Mouse (Mus musculus) forebrain, embryonic 16.5 days (tissue): ENCODE results near the gene Wnt8b. TPM values are rescaled to one million over a fixed set of nuclear protein-coding genes. Genes with fewer than 3 reads are reported as not detected.

Experiments
- ATAC-seq: fragments of 200-750 bp; cut with Nextera tagmentation; 2 replicates; pipeline ENCODE4 v1.8.0; 2017; ENCODE audit warnings: mild to moderate bottlenecking, moderate library complexity
- H3K27ac ChIP-seq: fragments of 300-500 bp; sonication (generic); 2 replicates; pipeline ENCODE4 v1.5.1; 2014; ENCODE audit warnings: low read length, control low read depth
- H3K27me3 ChIP-seq: fragments of 300-500 bp; sonication (generic); replicated peaks from 2 replicates; pipeline ENCODE4 v1.6.1; 2014; ENCODE audit warnings: low read length; ENCODE audit not compliant: control insufficient read depth, insufficient read depth
- H3K36me3 ChIP-seq: fragments of 300-500 bp; sonication (generic); 2 replicates; pipeline ENCODE4 v1.6.1; 2014; ENCODE audit not compliant: control insufficient read depth, insufficient read depth
- H3K4me1 ChIP-seq: fragments of 300-500 bp; sonication (generic); replicated peaks from 2 replicates; pipeline ENCODE4 v1.6.1; 2014; ENCODE audit warnings: low read length; ENCODE audit not compliant: control insufficient read depth, insufficient read depth
- H3K4me2 ChIP-seq: fragments of 300-500 bp; sonication (generic); 2 replicates; pipeline ENCODE4 v1.6.1; 2014; ENCODE audit warnings: mild to moderate bottlenecking, low read length, control low read depth
- H3K4me3 ChIP-seq: fragments of 300-500 bp; sonication (generic); replicated peaks from 2 replicates; pipeline ENCODE4 v1.5.1; 2014; ENCODE audit warnings: mild to moderate bottlenecking, low read length, control low read depth
- H3K9ac ChIP-seq: fragments of 300-500 bp; sonication (generic); replicated peaks from 2 replicates; pipeline ENCODE4 v1.6.1; 2014; ENCODE audit warnings: low read depth, low read length, control low read depth
- H3K9me3 ChIP-seq: fragments of 300-500 bp; sonication (generic); 2 replicates; pipeline ENCODE4 v1.6.1; 2016; ENCODE audit warnings: low read length; ENCODE audit not compliant: control insufficient read depth
- WGBS: fragments of 180-500 bp; shearing (Covaris S2); extraction: QIAGEN DNeasy Blood & Tissue Kit; methylation state at CpG from one replicate; pipeline ENCODE4 v1.1.7; 2014; 5-methylcytosine and 5-hydroxymethylcytosine counted together
- polyA plus RNA-seq: library from polyadenylated mRNA; unstranded; fragments of >200 nt; fragmentation: Nextera tagmentation; extraction: Ambion mirVana; gene quantifications from 2 replicates; pipeline ENCODE4 v1.2.1, GENCODE M21; 2015

The Wnt8b gene
- polyA plus RNA-seq, 1 experiment from 2014 or later = 1.6 TPM

- Histone ChIP-seq H3K4me3 (no peak overlapping the region), H3K4me2 (no peak overlapping the region), H3K9me3 (no peaks in the 10 kb centered on the region), H3K27me3 (peaks cover 66% of the 10 kb centered on the region), H3K27ac (no peak overlapping the region), H3K4me1 (no peaks in the 10 kb centered on the region), H3K36me3 (no peaks in the 10 kb centered on the region), H3K9ac (no peak overlapping the region)
- WGBS = 81% methylated on average over 4 of the region's 4 CpGs
- ATAC-seq = no peak
These were observed 9.5 kb downstream of the Wnt8b start for GRCm38 (mm10) chr19:44502741-44503140.

DNA sequence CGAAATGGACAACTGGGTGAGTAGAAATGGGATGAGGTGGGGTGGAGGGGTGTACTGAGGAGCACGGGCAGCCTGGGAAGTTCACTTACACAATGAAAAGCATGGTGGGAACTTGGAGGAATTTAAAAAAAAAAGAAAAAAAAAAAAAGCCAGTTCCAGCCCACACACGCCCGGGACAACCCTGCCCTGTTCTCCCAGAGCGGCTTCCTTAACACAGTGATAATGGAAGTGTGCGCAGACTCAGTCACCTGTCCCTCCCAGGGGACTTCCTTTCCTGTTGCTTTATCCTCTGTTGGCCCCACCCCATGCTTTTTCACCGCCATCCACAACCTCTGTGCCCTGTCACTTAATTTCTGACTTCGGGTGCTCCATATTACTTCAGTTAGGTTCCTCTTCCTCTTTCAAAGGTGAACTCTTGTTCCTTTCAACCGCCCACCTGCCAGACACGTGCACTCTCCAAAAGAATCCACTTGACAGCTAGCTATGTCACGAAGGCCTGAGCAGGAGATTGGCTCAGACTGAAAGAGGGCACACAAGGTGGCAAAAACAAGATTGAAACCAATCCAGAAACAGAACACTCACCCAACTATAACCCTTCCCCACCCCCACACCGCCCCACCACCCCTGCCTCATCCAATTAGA, 17.4 kb downstream of the Wnt8b start:
- H3K4me2 ChIP-seq = no peak overlapping the region

GRCm38 (mm10) chr19:44511451-44512231, 18.4 kb downstream of the Wnt8b start:
- peaks cover 84% of the 10 kb centered on the region for H3K27me3 ChIP-seq
- no peaks in the 10 kb centered on the region for H3K9me3 ChIP-seq
- H3K9ac ChIP-seq = peak overlapping the region; percentile 35
- under 1% methylated on average over 66 of the region's 66 CpGs for WGBS
- ATAC-seq = no peak
- peak overlapping the region; percentile 56 for H3K4me2 ChIP-seq
- peaks cover 15% of the 10 kb centered on the region for H3K4me1 ChIP-seq
- peak overlapping the region; percentile 41 for H3K4me3 ChIP-seq
- no peaks in the 10 kb centered on the region for H3K36me3 ChIP-seq
- H3K27ac ChIP-seq = no peak overlapping the region

More for the DNA sequence above, 17.4 kb downstream of the Wnt8b start:
- no peak overlapping the region for H3K9ac ChIP-seq
- WGBS = 7% methylated on average over 12 of the region's 12 CpGs
- peaks cover 80% of the 10 kb centered on the region for H3K27me3 ChIP-seq
- H3K4me3 ChIP-seq = no peak overlapping the region
- no peak overlapping the region for H3K27ac ChIP-seq
- H3K4me1 ChIP-seq = peaks cover 15% of the 10 kb centered on the region
- no peaks in the 10 kb centered on the region for H3K9me3 ChIP-seq
- no peaks in the 10 kb centered on the region for H3K36me3 ChIP-seq
- no peak for ATAC-seq

- ATAC-seq = no peak
- Histone ChIP-seq H3K9me3 (no peaks in the 10 kb centered on the region), H3K4me2 (no peak overlapping the region), H3K4me3 (no peak overlapping the region), H3K4me1 (peaks cover 15% of the 10 kb centered on the region), H3K27me3 (peaks cover 85% of the 10 kb centered on the region), H3K9ac (no peak overlapping the region), H3K36me3 (no peaks in the 10 kb centered on the region), H3K27ac (no peak overlapping the region)
- 17% methylated on average over 5 of the region's 5 CpGs for WGBS
These were observed 19.3 kb downstream of the Wnt8b start for GRCm38 (mm10) chr19:44512601-44513000.

GRCm38 (mm10) chr19:44513054-44513833, 20.0 kb downstream of the Wnt8b start:
- H3K9me3 ChIP-seq = no peaks in the 10 kb centered on the region
- H3K36me3 ChIP-seq = no peaks in the 10 kb centered on the region
- H3K4me3 ChIP-seq = no peak overlapping the region
- no peak overlapping the region for H3K9ac ChIP-seq
- no peak overlapping the region for H3K27ac ChIP-seq
- 5% methylated on average over 11 of the region's 11 CpGs for WGBS
- ATAC-seq = no peak
- H3K4me1 ChIP-seq = peaks cover 15% of the 10 kb centered on the region
- H3K4me2 ChIP-seq = no peak overlapping the region
- peaks cover 88% of the 10 kb centered on the region for H3K27me3 ChIP-seq

DNA sequence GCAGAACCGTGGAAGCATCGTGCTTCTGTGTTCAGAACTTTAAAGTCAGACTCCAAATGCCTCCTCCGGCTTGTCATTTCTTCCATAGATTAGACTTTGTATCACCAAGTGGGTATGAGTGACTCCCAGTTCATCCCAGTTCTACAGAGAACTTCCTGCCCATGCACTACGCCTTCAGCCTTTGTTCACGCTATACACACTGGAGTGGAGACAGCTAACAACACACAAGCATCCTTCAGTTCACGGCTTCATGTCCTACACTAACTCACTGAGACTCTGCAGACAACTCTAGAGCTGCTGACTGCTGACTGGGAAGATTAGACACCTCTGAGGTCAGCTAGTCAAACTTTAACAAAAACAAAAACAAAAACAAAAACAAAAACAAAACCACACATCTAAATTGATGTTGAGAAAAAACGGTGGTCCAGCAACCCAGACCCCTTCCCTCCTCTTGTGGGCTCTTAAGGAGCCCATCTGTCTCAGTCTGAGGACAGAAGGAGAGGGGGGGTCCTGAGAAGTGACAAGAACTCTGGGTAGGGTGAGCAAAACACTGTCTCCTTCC, 20.7 kb downstream of the Wnt8b start:
- Histone ChIP-seq H3K27ac (no peak overlapping the region), H3K36me3 (no peaks in the 10 kb centered on the region), H3K9me3 (no peaks in the 10 kb centered on the region), H3K4me2 (no peak overlapping the region), H3K4me1 (peaks cover 15% of the 10 kb centered on the region), H3K27me3 (peaks cover 90% of the 10 kb centered on the region), H3K4me3 (no peak overlapping the region), H3K9ac (no peak overlapping the region)
- no peak for ATAC-seq
- 7% methylated on average over 7 of the region's 7 CpGs for WGBS

DNA sequence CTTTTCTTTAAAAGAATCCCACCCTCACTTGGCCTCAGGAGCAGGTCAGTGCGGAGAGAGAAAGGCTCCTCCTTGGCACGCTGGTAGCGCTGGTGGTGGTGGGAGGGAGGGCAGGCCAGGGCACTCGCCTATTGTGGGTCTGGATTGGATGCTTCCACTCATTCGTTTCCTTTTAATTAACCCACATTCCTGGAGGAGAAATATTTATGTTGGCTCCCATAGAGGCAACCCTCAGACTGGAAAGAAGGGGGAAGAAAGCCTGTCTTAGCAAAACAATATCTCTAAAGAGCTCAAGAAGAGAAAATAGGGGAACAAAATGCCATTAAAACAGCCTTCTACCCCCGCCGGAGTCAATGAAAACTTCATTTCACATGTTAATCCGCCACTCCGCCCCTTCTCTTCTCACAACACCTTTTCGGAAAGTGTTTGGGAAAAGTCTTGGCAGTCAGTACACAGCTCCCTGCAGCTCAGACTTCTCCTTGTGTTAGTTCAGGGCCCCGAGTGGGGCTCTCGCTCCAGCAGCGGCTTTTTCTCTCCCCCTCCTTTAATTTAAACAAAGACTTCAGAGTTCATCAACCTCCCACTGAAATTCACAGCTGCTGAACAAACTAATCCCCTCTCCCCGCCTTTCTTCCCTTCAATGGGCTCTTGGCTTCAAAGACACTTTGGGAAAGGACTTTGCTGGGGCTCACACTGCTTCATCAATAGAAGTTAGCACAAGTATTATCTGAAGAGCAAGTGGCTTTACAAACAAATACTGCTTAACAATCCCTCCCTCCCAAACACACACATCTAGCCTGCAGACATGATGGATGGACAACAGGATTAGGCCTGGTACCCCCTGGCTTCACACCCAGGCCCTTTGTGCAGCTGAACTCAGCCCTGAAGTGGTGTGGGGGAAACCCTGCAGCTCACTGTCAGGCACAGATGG, 21.5 kb downstream of the Wnt8b start:
- H3K4me3 ChIP-seq = no peak overlapping the region
- peak; percentile 87 for ATAC-seq
- H3K27ac ChIP-seq = no peak overlapping the region
- peaks cover 15% of the 10 kb centered on the region for H3K4me1 ChIP-seq
- H3K9me3 ChIP-seq = no peaks in the 10 kb centered on the region
- no peaks in the 10 kb centered on the region for H3K36me3 ChIP-seq
- peaks cover 92% of the 10 kb centered on the region for H3K27me3 ChIP-seq
- H3K4me2 ChIP-seq = no peak overlapping the region
- WGBS = under 1% methylated on average over 14 of the region's 14 CpGs
- no peak overlapping the region for H3K9ac ChIP-seq

- H3K4me3 ChIP-seq = no peak overlapping the region
- no peak overlapping the region for H3K9ac ChIP-seq
- no peak overlapping the region for H3K27ac ChIP-seq
- WGBS = 27% methylated on average over 6 of the region's 6 CpGs
- ATAC-seq = no peak
- no peaks in the 10 kb centered on the region for H3K9me3 ChIP-seq
- peaks cover 15% of the 10 kb centered on the region for H3K4me1 ChIP-seq
- H3K36me3 ChIP-seq = no peaks in the 10 kb centered on the region
- peaks cover 88% of the 10 kb centered on the region for H3K27me3 ChIP-seq
- H3K4me2 ChIP-seq = no peak overlapping the region
These were observed 22.5 kb downstream of the Wnt8b start for GRCm38 (mm10) chr19:44515769-44516168.
